Mouse (Mus musculus) hematopoietic stem cell, adult 5-6 weeks (primary cell): ENCODE data around the gene Slamf6. TPM values are rescaled to one million over a fixed set of nuclear protein-coding genes. Genes with fewer than 3 reads are reported as not detected.

ENCODE experiments used
- ATAC-seq, 2 experiments: fragments of 125-278 bp in 1 of 2; replicated peaks in 1 of 2; 2 replicates each; pipeline ENCODE4 v1.8.0; 2016 to 2017; ENCODE audit warnings: inconsistent platforms in 2 of 2, mild to moderate bottlenecking in 2 of 2, moderate number of reproducible peaks in 2 of 2, low read depth in 1 of 2, moderate TSS enrichment in 1 of 2; ENCODE audit not compliant: low FRiP score in 2 of 2, poor library complexity in 2 of 2, severe bottlenecking in 2 of 2, insufficient read depth in 1 of 2, low TSS enrichment in 1 of 2
- total RNA-seq: library from RNA; stranded (forward); fragments of 172-1452, 232-1000 nt; gene quantifications from 2 replicates; pipeline ENCODE4 v1.2.3, GENCODE M21; 2017

Gene Slamf6
- total RNA-seq, 1 experiment from 2014 or later: 2.9 TPM

GRCm38 (mm10) chr1:171982170-171982569 is 64.9 kb downstream of the Slamf6 start:
- no peak for ATAC-seq

GRCm38 (mm10) chr1:171982740-171983139 is 65.4 kb downstream of the Slamf6 start:
- no peak for ATAC-seq

- no peak for ATAC-seq
These were observed 66.2 kb downstream of the Slamf6 start for GRCm38 (mm10) chr1:171983372-171984001.

DNA sequence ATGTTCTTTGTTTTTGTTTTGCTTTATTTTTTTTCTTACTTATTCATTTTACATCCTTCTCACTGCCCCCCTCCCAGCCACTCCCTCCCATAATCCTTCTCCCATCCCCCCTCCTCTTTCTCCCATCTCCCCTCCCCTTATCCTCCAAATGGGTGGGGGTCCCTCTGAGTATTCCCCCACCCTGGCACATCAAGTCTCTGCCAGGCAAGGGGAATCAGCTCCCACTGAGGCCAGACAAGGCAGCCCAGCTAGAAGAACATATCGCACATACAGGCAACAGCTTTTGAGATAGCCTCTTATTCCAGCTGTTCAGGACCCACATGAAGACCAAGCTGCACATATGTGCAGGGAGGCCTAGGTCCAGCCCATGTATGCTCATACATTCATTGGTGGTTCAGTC is 66.8 kb downstream of the Slamf6 start:
- ATAC-seq: no peak

GRCm38 (mm10) chr1:171991883-171992282 is 74.6 kb downstream of the Slamf6 start:
- ATAC-seq: no peak

DNA sequence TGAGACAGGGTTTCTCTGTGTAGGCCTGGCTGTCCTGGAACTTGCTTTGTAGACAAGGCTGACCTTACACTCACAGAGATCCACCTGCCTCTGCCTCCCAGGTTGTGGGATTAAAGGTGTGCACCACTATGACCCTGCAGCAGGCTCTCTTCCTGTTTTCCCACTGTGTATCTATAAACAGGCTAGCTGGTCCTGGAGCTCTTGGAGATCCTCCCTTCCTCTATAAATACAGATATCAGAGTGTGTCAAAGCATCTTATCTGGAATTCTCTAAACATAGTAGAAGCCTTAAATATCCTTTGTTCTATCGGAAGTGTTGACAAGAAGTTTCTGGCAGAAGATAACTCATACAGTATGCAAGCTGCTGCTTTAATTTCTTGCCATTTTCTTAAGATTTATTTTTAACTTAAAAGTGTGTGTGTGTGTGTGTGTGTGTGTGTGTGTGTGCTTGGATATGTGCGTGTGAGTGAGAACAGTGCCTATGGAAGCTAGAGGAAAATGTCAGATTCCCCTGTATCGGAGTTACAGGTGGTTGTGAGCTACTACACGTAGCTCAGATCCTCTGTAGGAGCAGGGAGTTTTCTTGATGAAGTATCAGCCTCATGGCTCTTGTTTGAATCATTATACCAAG is 75.7 kb downstream of the Slamf6 start:
- no peak for ATAC-seq

GRCm38 (mm10) chr1:171994501-171994900 is 77.2 kb downstream of the Slamf6 start:
- no peak for ATAC-seq

GRCm38 (mm10) chr1:171994918-171995715 is 77.8 kb downstream of the Slamf6 start:
- peak; percentile 48 to 49 for ATAC-seq

DNA sequence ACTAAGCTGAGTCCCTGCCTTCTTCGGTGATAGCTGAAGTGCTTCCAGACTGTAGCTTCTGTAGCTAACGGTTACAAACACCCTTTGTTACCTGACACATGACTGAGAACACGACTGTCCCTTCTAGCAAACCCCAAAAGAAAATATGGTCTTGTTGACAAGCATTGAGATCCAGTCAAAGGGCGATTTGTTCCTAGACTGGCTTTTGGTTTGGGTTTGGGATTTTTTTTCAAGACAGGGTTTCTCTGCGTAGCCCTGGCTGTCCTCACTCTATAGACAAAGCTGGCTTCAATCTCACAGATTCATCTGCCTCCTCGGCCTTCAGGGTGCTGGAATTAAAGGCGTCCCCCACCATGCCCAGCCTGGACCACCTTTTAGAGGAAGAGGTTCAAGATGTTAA is 79.4 kb downstream of the Slamf6 start:
- ATAC-seq: no peak

DNA sequence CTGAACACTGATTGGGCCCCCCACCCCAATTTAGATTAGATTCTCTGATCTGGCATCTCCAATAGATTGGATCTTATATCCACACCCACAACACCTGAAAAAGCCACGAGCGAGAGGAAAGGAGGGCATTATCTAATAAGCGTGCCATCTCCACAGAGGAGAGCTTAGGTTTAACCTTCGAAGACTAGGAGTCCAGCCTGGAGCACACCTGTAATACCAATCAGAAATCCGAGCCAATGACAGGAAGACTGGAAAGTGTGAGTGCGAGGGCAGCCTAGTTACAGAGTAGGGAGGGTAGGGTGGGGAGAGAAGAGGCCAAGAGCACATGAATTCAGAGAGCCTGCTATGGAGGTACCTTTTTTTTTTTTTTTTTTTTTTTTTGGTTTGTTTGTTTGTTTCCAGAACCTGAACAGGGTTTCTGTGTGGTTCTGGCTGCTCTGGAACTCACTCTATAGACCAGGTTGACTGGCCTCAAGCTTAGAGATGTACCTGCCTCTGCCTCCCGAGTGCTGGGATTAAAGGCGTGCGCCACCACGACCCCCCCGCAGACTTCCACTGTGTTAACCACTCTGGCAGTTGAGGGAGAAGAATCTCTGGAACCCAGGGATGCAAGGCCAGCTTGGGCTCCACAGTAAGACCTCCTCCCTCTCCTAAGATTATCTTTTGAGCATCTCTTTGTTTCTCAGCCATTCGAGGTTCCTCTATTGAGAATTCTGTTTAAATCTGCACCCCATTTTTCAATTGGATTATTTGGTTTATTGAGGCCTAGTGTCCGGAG is 81.7 kb downstream of the Slamf6 start:
- no peak for ATAC-seq

- peak; percentile 66 to 80 for ATAC-seq
These were observed 83.3 kb downstream of the Slamf6 start for GRCm38 (mm10) chr1:172000641-172001040.

- peak in 1 of 2 experiments; percentile 10; a peak in 1 of 4 replicates for ATAC-seq
These were observed 84.3 kb downstream of the Slamf6 start for GRCm38 (mm10) chr1:172001665-172002064.

Other genes starting within 250 kb of the Slamf6 start
- gene Cd48, start 235.5 kb upstream of the Slamf6 start, total RNA-seq: 60.5 and 99.3 TPM in 2 replicates
- gene Slamf1, start 150.4 kb upstream of the Slamf6 start, total RNA-seq: 2.1 and 2.6 TPM in 2 replicates
- 96.5 and 139 TPM in 2 replicates for gene Cd84, start 77.8 kb upstream of the Slamf6 start, total RNA-seq
- gene Gm10521, start 21.9 kb upstream of the Slamf6 start, total RNA-seq: 5.0 and 5.2 TPM in 2 replicates
- gene Vangl2, start 110.9 kb downstream of the Slamf6 start, total RNA-seq: 5.2 TPM in 2 replicates
- gene Nhlh1, start 140.1 kb downstream of the Slamf6 start, total RNA-seq: not detected in 2 replicates
- 126 and 139 TPM in 2 replicates for gene Copa, start 165.0 kb downstream of the Slamf6 start, total RNA-seq
- 24.0 and 25.1 TPM in 2 replicates for gene Ncstn, start 165.3 kb downstream of the Slamf6 start, total RNA-seq
- 44.6 and 52.9 TPM in 2 replicates for gene Pex19, start 209.2 kb downstream of the Slamf6 start, total RNA-seq
- gene Dcaf8, start 230.6 kb downstream of the Slamf6 start, total RNA-seq: 196 and 208 TPM in 2 replicates